Mouse (Mus musculus) left cerebral cortex, postnatal 14 days (tissue): ENCODE results near the gene Dennd1b. TPM values are rescaled to one million over a fixed set of nuclear protein-coding genes. Genes with fewer than 3 reads are reported as not detected.

Experiments
- DNase-seq, 2 experiments: peaks; one replicate each; pipeline ENCODE4 v3.0.0; 2021 to 2022; ENCODE audit warnings: low spot score in 2 of 2, mixed read lengths in 1 of 2
- intact Hi-C: fragments of 180-260 bp; cut with DNase I; formaldehyde crosslinking; loops from one replicate; pipeline ENCODE4 v1.15.1; 2025
- total RNA-seq, 2 experiments: library from RNA; stranded (reverse); gene quantifications; 2 replicates each; pipeline ENCODE4 v1.2.3; 2021

The Dennd1b gene
- total RNA-seq, 2 experiments from 2014 or later: 19.2 to 19.9 TPM

GRCm38 (mm10) chr1:139000675-139001379 lies 37.6 kb downstream of the Dennd1b start:
- DNase-seq: no peak
- intact Hi-C loops: no loop called here

- DNase-seq: no peak
- intact Hi-C loops: no loop called here
These were observed 40.3 kb downstream of the Dennd1b start for GRCm38 (mm10) chr1:139003503-139003902.

- intact Hi-C loops: no loop called here
- DNase-seq: no peak
These were observed 42.8 kb downstream of the Dennd1b start for GRCm38 (mm10) chr1:139006000-139006399.

GRCm38 (mm10) chr1:139007475-139007874 lies 44.2 kb downstream of the Dennd1b start:
- DNase-seq: no peak

GRCm38 (mm10) chr1:139015118-139015788 lies 52.0 kb downstream of the Dennd1b start:
- no peak for DNase-seq
- intact Hi-C loops: no loop called here

More at GRCm38 (mm10) chr1:139007475-139007874, 44.2 kb downstream of the Dennd1b start:
- intact Hi-C loops: no loop called here

GRCm38 (mm10) chr1:139021298-139021697 lies 58.1 kb downstream of the Dennd1b start:
- no peak for DNase-seq
- intact Hi-C loops: no loop called here

GRCm38 (mm10) chr1:139025882-139026645 lies 62.8 kb downstream of the Dennd1b start:
- intact Hi-C loops: no loop called here
- no peak for DNase-seq

- DNase-seq: no peak
- intact Hi-C loops: no loop called here
These were observed 66.3 kb downstream of the Dennd1b start for GRCm38 (mm10) chr1:139029521-139029920.

GRCm38 (mm10) chr1:139032411-139032810 lies 69.2 kb downstream of the Dennd1b start:
- intact Hi-C loops: no loop called here
- no peak for DNase-seq

GRCm38 (mm10) chr1:139035141-139035540 lies 71.9 kb downstream of the Dennd1b start:
- intact Hi-C loops: no loop called here
- DNase-seq: no peak

- no peak for DNase-seq
- intact Hi-C loops: no loop called here
These were observed 73.1 kb downstream of the Dennd1b start for GRCm38 (mm10) chr1:139036302-139036701.

GRCm38 (mm10) chr1:139036768-139037507 lies 73.7 kb downstream of the Dennd1b start:
- no peak for DNase-seq
- intact Hi-C loops: no loop called here

- intact Hi-C loops: no loop called here
- no peak for DNase-seq
These were observed 74.8 kb downstream of the Dennd1b start for GRCm38 (mm10) chr1:139038074-139038473.

- no peak for DNase-seq
These were observed 75.4 kb downstream of the Dennd1b start for GRCm38 (mm10) chr1:139038620-139039019.

GRCm38 (mm10) chr1:139039529-139040230 lies 76.4 kb downstream of the Dennd1b start:
- intact Hi-C loops: no loop called here

More at GRCm38 (mm10) chr1:139038620-139039019, 75.4 kb downstream of the Dennd1b start:
- intact Hi-C loops: no loop called here

GRCm38 (mm10) chr1:139049075-139049474 lies 85.8 kb downstream of the Dennd1b start:
- intact Hi-C loops: no loop called here
- no peak for DNase-seq

More at GRCm38 (mm10) chr1:139039529-139040230, 76.4 kb downstream of the Dennd1b start:
- DNase-seq: no peak

- intact Hi-C loops: no loop called here
These were observed 86.7 kb downstream of the Dennd1b start for GRCm38 (mm10) chr1:139049881-139050472.

GRCm38 (mm10) chr1:139053003-139053402 lies 89.8 kb downstream of the Dennd1b start:
- no peak for DNase-seq
- intact Hi-C loops: no loop called here

More at GRCm38 (mm10) chr1:139049881-139050472, 86.7 kb downstream of the Dennd1b start:
- DNase-seq: no peak
